Mouse (Mus musculus): Measurements from ENCODE around the gene Svopl. TPM values are rescaled to one million over a fixed set of nuclear protein-coding genes. Genes with fewer than 3 reads are reported as not detected.

The Svopl gene
- polyA plus RNA-seq, 1 experiment from 2014 or later: not detected

DNA sequence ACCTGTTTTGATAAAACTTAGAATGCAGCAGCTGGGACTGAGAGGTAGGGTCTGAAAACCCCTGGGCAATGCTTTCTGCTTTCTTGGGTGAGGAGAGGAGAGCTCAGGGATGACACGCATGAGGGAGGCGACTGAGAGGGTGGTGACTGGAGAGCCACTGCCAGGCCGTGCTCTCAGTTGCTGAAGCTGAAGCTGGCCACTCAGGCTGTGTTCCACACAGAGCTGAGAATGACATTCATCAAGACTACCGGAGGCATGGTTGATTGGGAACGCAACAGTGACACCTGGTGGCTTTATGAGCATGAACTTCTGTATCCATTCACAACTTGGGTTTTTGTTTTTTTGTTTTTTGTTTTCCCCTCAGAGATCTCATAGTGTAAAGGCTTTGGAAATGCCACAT is 19.4 kb upstream of the Svopl start:
- in situ Hi-C loops (cut with MboI; ENCODE audit: low pct_unique_long_range_greater_than_20kb): loop anchor here (10.0 kb wide), 1 partner anchor 601 kb away; no protein-coding TSS in a partner anchor

DNA sequence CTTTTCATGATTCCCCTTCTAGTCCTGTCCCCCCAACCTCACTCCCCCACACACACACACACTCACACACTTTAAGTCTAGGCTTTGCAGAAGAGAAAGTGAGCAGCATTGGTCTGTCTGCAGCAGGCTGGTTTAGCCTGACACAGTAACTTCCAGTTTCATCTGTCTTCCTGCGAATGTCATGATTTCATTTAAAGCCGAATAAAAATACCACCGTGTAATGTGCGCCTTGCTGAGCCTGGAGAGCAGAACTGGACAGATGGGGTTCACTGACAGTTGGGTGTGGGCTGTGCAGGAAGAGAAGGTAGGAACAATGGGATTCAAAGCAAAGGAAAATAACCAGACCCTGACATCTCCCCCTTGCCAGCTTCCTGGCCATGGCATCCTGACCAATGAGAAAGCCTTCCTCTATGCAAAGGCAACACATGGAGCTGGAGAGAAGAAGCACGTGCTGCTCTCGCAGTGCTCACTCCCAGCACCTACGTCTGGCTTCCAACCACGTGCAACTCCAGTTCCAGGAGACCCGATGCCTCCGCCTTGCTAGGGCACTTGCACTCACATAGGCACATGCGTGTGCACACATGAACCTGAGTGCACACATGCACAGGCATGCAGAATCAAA is 18.8 kb upstream of the Svopl start:
- ChIA-PET POLR2A (no interaction called here), CTCF (interaction anchor here (0.7 to 1.6 kb wide), 9 partner anchors 10 to 91 kb away, joined by 3 to 6 read pairs (median 4); no protein-coding TSS in a partner anchor)
- TF ChIP-seq CTCF (IDR thresholded peaks at IDR 0.05): no peak
- no peak for ATAC-seq
- in situ Hi-C loops (cut with MboI; ENCODE audit: low pct_unique_long_range_greater_than_20kb): loop anchor here (10.0 kb wide), 1 partner anchor 601 kb away; no protein-coding TSS in a partner anchor
- H3K27me3 ChIP-seq: no peaks in the 10 kb centered on the region
- no peak for DNase-seq (ENCODE audit: low read depth, low spot score)

More for the DNA sequence above, 19.4 kb upstream of the Svopl start:
- TF ChIP-seq CTCF (IDR thresholded peaks at IDR 0.05): peak; percentile 63
- ChIA-PET CTCF (interaction anchor here (0.7 to 1.6 kb wide), 8 partner anchors 10 to 90 kb away, joined by 3 to 6 read pairs (median 4); no protein-coding TSS in a partner anchor), POLR2A (no interaction called here)
- no peak for ATAC-seq
- no peak for DNase-seq (ENCODE audit: low read depth, low spot score)
- no peaks in the 10 kb centered on the region for H3K27me3 ChIP-seq

DNA sequence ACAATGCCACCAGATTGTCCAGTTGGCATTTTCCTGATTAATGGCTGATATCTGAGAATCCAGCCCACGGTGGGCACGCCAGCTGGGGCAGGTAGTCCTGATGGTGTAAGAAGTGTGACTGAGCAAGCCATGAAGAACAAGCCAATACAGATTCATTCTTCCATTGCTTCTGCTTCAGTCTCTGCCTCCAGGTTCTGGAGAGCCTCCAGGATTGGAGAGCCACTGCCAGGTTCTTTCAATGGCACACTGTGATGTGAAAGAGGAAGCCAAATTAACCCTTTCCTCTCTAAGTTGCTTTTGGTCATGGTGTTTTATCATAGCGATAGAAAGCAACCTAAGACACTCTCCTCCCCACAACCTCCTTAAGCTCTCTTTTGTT is 18.3 kb upstream of the Svopl start:
- DNase-seq (ENCODE audit: low read depth, low spot score) (no peak), ATAC-seq (no peak)
- ChIA-PET POLR2A (no interaction called here), CTCF (interaction anchor here (1.3 to 1.6 kb wide), 5 partner anchors 9 to 91 kb away, joined by 4 to 6 read pairs (median 6); no protein-coding TSS in a partner anchor)
- in situ Hi-C loops (cut with MboI; ENCODE audit: low pct_unique_long_range_greater_than_20kb): loop anchor here (10.0 kb wide), 1 partner anchor 600 kb away; no protein-coding TSS in a partner anchor
- peak; percentile 5 for TF ChIP-seq CTCF (IDR thresholded peaks at IDR 0.05)
- no peaks in the 10 kb centered on the region for H3K27me3 ChIP-seq

DNA sequence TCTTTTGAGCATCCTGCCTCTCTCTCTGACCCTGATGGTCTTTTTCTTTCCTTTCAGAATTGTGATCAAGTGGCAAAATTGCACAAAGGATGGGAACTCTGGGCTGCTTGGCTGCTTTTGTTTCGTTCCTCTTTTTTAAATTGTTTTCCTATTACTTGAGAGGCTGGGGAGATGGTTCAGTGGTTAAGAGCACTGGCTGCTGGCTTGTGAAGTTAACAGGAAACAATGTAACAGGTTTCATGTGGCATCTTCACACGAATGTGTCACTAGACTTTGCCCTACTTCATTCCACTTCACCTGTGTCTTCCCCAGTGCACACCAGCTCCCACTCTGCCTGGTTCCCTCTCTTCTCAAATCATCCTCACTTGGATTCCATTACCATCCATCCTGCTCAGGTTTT is 17.8 kb upstream of the Svopl start:
- TF ChIP-seq CTCF (IDR thresholded peaks at IDR 0.05): peak; percentile 8
- ATAC-seq (no peak), DNase-seq (ENCODE audit: low read depth, low spot score) (no peak)
- in situ Hi-C loops (cut with MboI; ENCODE audit: low pct_unique_long_range_greater_than_20kb): loop anchor here (10.0 kb wide), 1 partner anchor 600 kb away; no protein-coding TSS in a partner anchor
- POLR2A ChIA-PET: no interaction called here
- H3K27me3 ChIP-seq: no peaks in the 10 kb centered on the region
- CTCF ChIA-PET: interaction anchor here (1.6 kb wide), 1 partner anchor 12 kb away, joined by 4 read pairs; no protein-coding TSS in a partner anchor

DNA sequence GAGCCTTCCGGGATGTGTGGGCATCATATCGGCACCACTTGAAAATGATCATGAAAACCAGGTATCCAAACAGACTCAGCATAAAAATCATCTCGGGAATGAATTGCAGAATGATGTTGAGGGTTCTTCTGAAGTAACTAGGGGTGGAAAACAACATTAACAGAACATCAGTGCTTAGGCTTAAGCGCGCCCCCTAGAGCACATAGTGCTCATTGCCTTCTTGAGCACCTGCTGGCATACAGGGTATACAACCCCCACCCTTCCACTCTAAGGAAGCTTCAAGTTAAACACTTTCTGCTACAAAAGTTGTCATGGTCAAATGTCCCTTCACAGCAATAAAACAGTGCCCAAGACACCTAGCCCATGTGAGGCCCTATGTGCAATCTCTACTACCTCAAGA is 12.0 kb upstream of the Svopl start:
- no peak for TF ChIP-seq CTCF (IDR thresholded peaks at IDR 0.05)
- POLR2A ChIA-PET: no interaction called here
- ATAC-seq (no peak), DNase-seq (ENCODE audit: low read depth, low spot score) (no peak)
- in situ Hi-C loops (cut with MboI; ENCODE audit: low pct_unique_long_range_greater_than_20kb): loop anchor here (5.0 kb wide), 1 partner anchor 467 kb away; no protein-coding TSS in a partner anchor
- no peaks in the 10 kb centered on the region for H3K27me3 ChIP-seq
- CTCF ChIA-PET: interaction anchor here (1.1 kb wide), 1 partner anchor 19 kb away, joined by 3 read pairs; no protein-coding TSS in a partner anchor

DNA sequence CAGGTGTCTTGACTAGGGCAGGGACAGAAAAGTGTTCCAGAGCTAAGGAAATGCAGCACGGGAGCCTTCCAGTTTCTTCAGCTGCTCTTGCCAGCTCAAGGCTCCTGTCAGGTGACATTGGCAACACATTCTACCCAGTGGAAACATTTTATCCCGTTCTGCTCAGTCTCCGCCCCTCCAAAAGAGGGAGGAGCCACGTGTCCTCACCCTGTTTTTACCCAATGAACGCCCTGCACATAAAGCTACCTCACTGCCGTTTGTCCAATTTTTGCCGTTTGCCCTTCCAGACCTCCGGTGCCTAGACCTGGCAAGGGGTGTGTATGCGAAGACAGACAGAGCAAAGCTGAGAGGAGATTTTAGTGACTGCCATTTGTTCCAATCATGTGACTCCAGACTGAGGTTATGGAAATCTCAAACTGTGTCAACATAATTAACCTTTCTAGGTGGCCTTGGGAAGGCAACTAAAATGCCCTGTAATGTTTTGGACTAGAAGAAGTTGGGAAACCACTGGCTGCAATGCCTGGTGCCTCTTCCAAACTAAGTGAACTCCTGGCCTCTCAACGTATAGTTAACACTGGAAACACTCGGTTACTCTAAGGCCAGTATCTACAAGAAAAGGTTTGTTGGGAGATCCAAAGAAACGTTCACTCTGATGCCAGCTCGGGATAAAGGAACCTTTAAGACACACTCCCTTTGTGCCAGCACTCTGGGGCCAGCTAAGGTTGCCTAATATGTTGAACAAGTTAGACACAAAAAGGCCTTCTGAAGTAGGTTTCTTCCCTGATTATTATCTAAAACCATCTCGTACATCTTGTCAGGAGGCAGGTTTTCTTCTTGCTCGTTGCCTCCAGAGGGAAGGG is 8.9 kb upstream of the Svopl start:
- CTCF ChIA-PET: interaction anchor here (1.1 to 1.9 kb wide), 2 partner anchors 10 to 50 kb away, joined by 3 to 6 read pairs; no protein-coding TSS in a partner anchor

DNA sequence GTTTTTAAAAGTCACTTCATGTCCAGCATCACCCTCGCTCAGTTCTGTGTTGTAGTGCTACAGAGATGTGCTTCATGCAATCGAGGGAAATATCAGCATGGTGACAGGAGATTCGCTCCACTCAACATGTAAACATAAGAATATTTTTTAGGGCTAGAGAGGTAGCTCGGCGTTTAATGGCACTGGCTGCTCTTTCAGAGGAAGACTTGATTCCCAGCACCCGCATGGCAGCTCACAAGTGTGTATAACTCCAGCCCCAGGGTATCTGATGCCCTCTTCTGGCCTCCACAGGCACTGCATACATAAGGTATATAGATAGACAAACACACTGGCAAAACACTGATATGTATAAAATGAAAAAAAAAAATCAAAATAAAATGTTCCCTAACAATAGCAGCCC is 2.8 kb upstream of the Svopl start:
- in situ Hi-C loops (cut with MboI; ENCODE audit: low pct_unique_long_range_greater_than_20kb): no loop called here
- CTCF ChIA-PET: interaction anchor here (1.1 to 2.1 kb wide), 2 partner anchors 41 to 43 kb away, joined by 3 to 8 read pairs; no protein-coding TSS in a partner anchor
- no peak for TF ChIP-seq CTCF (IDR thresholded peaks at IDR 0.05)
- ATAC-seq: no peak
- no peak for DNase-seq (ENCODE audit: low read depth, low spot score)
- no peaks in the 10 kb centered on the region for H3K27me3 ChIP-seq
- POLR2A ChIA-PET: no interaction called here

More for the DNA sequence above, 8.9 kb upstream of the Svopl start:
- in situ Hi-C loops (cut with MboI; ENCODE audit: low pct_unique_long_range_greater_than_20kb): loop anchor here (5.0 kb wide), 1 partner anchor 463 kb away; no protein-coding TSS in a partner anchor
- DNase-seq (ENCODE audit: low read depth, low spot score) (no peak), ATAC-seq (no peak)
- POLR2A ChIA-PET: no interaction called here
- no peaks in the 10 kb centered on the region for H3K27me3 ChIP-seq
- TF ChIP-seq CTCF (IDR thresholded peaks at IDR 0.05): no peak

DNA sequence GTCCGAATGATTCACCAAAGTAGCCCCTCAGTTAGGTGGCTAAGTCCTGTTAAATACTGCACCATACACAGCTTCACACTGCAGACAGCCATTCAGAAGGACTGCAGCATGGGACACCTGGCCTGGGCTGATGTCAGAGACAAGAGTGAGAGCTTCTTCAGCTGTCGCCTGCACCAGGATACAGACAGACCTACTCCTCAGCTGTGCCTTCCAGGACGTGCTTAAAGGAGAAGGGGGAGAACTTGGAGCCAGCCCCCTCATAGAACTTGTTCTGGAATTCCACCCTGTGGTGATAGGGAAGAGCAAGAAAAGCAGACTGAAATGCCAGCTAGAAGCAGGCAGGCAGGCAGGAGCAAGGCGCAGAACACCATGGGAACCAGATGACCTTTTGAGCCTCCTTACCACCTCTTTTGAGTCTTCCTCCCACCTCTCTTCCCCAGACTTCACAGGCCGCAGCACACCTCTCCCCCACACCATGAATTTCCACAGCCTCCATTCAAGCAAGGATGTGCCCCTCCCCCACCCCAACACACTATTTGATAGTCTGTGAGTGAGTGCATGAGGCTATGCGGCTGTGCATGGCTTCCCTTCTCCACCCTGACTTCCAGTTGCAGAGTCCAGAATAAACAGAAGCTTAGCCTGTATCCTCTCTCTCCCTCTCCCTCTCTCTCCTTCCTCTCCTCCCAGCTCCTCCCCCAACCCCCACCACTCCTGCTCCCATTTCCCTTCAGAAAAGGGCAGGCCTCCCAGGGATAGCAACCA is 2.2 kb upstream of the Svopl start:
- in situ Hi-C loops (cut with MboI; ENCODE audit: low pct_unique_long_range_greater_than_20kb): no loop called here
- ATAC-seq (no peak), DNase-seq (ENCODE audit: low read depth, low spot score) (no peak)
- TF ChIP-seq CTCF (IDR thresholded peaks at IDR 0.05): no peak
- ChIA-PET POLR2A (no interaction called here), CTCF (interaction anchor here (1.9 to 2.1 kb wide), 2 partner anchors 12 to 41 kb away, joined by 5 to 8 read pairs; no protein-coding TSS in a partner anchor)
- H3K27me3 ChIP-seq: no peaks in the 10 kb centered on the region

DNA sequence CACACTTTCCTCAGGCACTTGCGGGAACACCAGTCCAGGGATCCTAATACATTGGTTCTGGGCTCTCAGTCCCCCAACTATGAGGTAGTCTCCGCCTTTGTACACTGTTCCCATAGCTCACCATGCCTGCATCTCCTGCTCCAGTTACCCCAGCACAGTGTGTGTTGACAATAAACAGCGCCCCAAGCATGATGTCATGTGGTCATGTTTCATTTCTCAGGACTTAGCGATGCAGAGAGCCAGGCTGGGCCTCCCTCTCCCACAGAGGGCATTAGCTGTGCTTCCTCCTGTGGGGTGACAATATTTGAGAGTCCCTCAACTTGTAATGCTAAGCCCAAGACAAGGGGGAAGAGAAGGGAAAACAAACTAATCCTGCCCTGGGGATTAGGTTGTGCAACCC is 1.2 kb upstream of the Svopl start:
- TF ChIP-seq CTCF (IDR thresholded peaks at IDR 0.05): no peak
- ChIA-PET POLR2A (no interaction called here), CTCF (interaction anchor here (0.7 to 1.9 kb wide), 4 partner anchors 13 to 39 kb away, joined by 3 to 5 read pairs (median 4); no protein-coding TSS in a partner anchor)
- no peaks in the 10 kb centered on the region for H3K27me3 ChIP-seq
- peak; percentile 60 for ATAC-seq
- in situ Hi-C loops (cut with MboI; ENCODE audit: low pct_unique_long_range_greater_than_20kb): no loop called here
- DNase-seq (ENCODE audit: low read depth, low spot score): no peak

All from Patski (cell line).